Mouse (Mus musculus): Measurements from ENCODE around the gene Igsf6. TPM values are rescaled to one million over a fixed set of nuclear protein-coding genes. Genes with fewer than 3 reads are reported as not detected.

Igsf6 gene
- total RNA-seq (2014; rRNA removed) (0.77 and 1.00 TPM in 2 replicates), polyA plus RNA-seq (2015; fragmentation: Nextera tagmentation; extraction: Ambion mirVana) (0.43 and 0.74 TPM in 2 replicates)

GRCm38 (mm10) chr7:121074281-121074680 is at the start of gene Igsf6:
Igsf6 (minus strand) TSS chr7:121074572.
- H3K4me2 ChIP-seq (ENCODE audit: low read depth): no peak within 1 kb of the TSS
- 79% methylated on average over 11 of the region's 11 CpGs for WGBS
- no peak for ATAC-seq
- no peak within 1 kb of the TSS for H3K4me3 ChIP-seq (ENCODE audit: low read depth, low read length)
- H3K27ac ChIP-seq (ENCODE audit: low read depth, low read length): no peak within 1 kb of the TSS
- no peaks in the 10 kb centered on the region for H3K9me3 ChIP-seq (ENCODE audit: low read length)
- no peak for DNase-seq
- TF ChIP-seq CTCF (IDR thresholded peaks at IDR 0.05; ENCODE audit: low read depth): no peak
- no peaks in the 10 kb centered on the region for H3K27me3 ChIP-seq (ENCODE audit: insufficient read depth, low read length)
- peaks cover 31% of the 10 kb centered on the region for H3K36me3 ChIP-seq (ENCODE audit: insufficient read depth)
- no peaks in the 10 kb centered on the region for H3K4me1 ChIP-seq (ENCODE audit: insufficient read depth)
- no peak within 1 kb of the TSS for H3K9ac ChIP-seq

GRCm38 (mm10) chr7:121120143-121120818 is 45.9 kb upstream of the Igsf6 start:
- H3K4me2 ChIP-seq (ENCODE audit: low read depth): no peak overlapping the region
- H3K9ac ChIP-seq: no peak overlapping the region
- no peak overlapping the region for H3K27ac ChIP-seq (ENCODE audit: low read depth, low read length)
- no peaks in the 10 kb centered on the region for H3K4me1 ChIP-seq (ENCODE audit: insufficient read depth)
- peak; percentile 92 for DNase-seq
- peak; percentile 96 for ATAC-seq
- H3K9me3 ChIP-seq (ENCODE audit: low read length): no peaks in the 10 kb centered on the region
- WGBS: 10% methylated on average over 10 of the region's 10 CpGs
- no peaks in the 10 kb centered on the region for H3K36me3 ChIP-seq (ENCODE audit: insufficient read depth)
- H3K27me3 ChIP-seq (ENCODE audit: insufficient read depth, low read length): no peaks in the 10 kb centered on the region
- peak; percentile 93 for TF ChIP-seq CTCF (IDR thresholded peaks at IDR 0.05; ENCODE audit: low read depth)
- H3K4me3 ChIP-seq (ENCODE audit: low read depth, low read length): no peak overlapping the region

GRCm38 (mm10) chr7:121111762-121112161 is 37.4 kb upstream of the Igsf6 start:
- 73% methylated on average over 3 of the region's 3 CpGs for WGBS
- H3K36me3 ChIP-seq (ENCODE audit: insufficient read depth): no peaks in the 10 kb centered on the region
- no peak overlapping the region for H3K4me3 ChIP-seq (ENCODE audit: low read depth, low read length)

GRCm38 (mm10) chr7:121111321-121111720 is 36.9 kb upstream of the Igsf6 start:
- WGBS: 39% methylated on average over 3 of the region's 3 CpGs
- Histone ChIP-seq H3K9ac (no peak overlapping the region), H3K27ac (ENCODE audit: low read depth, low read length) (no peak overlapping the region), H3K27me3 (ENCODE audit: insufficient read depth, low read length) (no peaks in the 10 kb centered on the region), H3K4me1 (ENCODE audit: insufficient read depth) (no peaks in the 10 kb centered on the region), H3K36me3 (ENCODE audit: insufficient read depth) (no peaks in the 10 kb centered on the region), H3K4me3 (ENCODE audit: low read depth, low read length) (no peak overlapping the region), H3K4me2 (ENCODE audit: low read depth) (no peak overlapping the region), H3K9me3 (ENCODE audit: low read length) (no peaks in the 10 kb centered on the region)
- ATAC-seq: no peak
- DNase-seq: no peak
- no peak for TF ChIP-seq CTCF (IDR thresholded peaks at IDR 0.05; ENCODE audit: low read depth)

More at GRCm38 (mm10) chr7:121111762-121112161, 37.4 kb upstream of the Igsf6 start:
- H3K4me2 ChIP-seq (ENCODE audit: low read depth): no peak overlapping the region
- H3K27ac ChIP-seq (ENCODE audit: low read depth, low read length): no peak overlapping the region
- H3K4me1 ChIP-seq (ENCODE audit: insufficient read depth): no peaks in the 10 kb centered on the region
- no peak for DNase-seq
- ATAC-seq: no peak
- no peak for TF ChIP-seq CTCF (IDR thresholded peaks at IDR 0.05; ENCODE audit: low read depth)
- H3K27me3 ChIP-seq (ENCODE audit: insufficient read depth, low read length): no peaks in the 10 kb centered on the region
- H3K9ac ChIP-seq: no peak overlapping the region
- no peaks in the 10 kb centered on the region for H3K9me3 ChIP-seq (ENCODE audit: low read length)

- H3K9me3 ChIP-seq (ENCODE audit: low read length): no peaks in the 10 kb centered on the region
- H3K9ac ChIP-seq: no peak overlapping the region
- H3K27me3 ChIP-seq (ENCODE audit: insufficient read depth, low read length): no peaks in the 10 kb centered on the region
- 81% methylated on average over 3 of the region's 3 CpGs for WGBS
- DNase-seq: no peak
- H3K4me3 ChIP-seq (ENCODE audit: low read depth, low read length): no peak overlapping the region
- no peaks in the 10 kb centered on the region for H3K36me3 ChIP-seq (ENCODE audit: insufficient read depth)
- no peak overlapping the region for H3K27ac ChIP-seq (ENCODE audit: low read depth, low read length)
- no peak for TF ChIP-seq CTCF (IDR thresholded peaks at IDR 0.05; ENCODE audit: low read depth)
- no peak overlapping the region for H3K4me2 ChIP-seq (ENCODE audit: low read depth)
- ATAC-seq: no peak
- H3K4me1 ChIP-seq (ENCODE audit: insufficient read depth): no peaks in the 10 kb centered on the region
Measured at GRCm38 (mm10) chr7:121107851-121108250, 33.5 kb upstream of the Igsf6 start.

GRCm38 (mm10) chr7:121098614-121099389 is 24.4 kb upstream of the Igsf6 start:
- Histone ChIP-seq H3K36me3 (ENCODE audit: insufficient read depth) (no peaks in the 10 kb centered on the region), H3K4me3 (ENCODE audit: low read depth, low read length) (no peak overlapping the region), H3K4me1 (ENCODE audit: insufficient read depth) (no peaks in the 10 kb centered on the region), H3K4me2 (ENCODE audit: low read depth) (no peak overlapping the region), H3K27me3 (ENCODE audit: insufficient read depth, low read length) (no peaks in the 10 kb centered on the region), H3K9me3 (ENCODE audit: low read length) (no peaks in the 10 kb centered on the region), H3K9ac (no peak overlapping the region), H3K27ac (ENCODE audit: low read depth, low read length) (no peak overlapping the region)
- ATAC-seq (no peak), DNase-seq (no peak)
- WGBS: 71% methylated on average over 10 of the region's 10 CpGs
- TF ChIP-seq CTCF (IDR thresholded peaks at IDR 0.05; ENCODE audit: low read depth): no peak

- no peak for TF ChIP-seq CTCF (IDR thresholded peaks at IDR 0.05; ENCODE audit: low read depth)
- no peak for DNase-seq
Measured at GRCm38 (mm10) chr7:121093026-121093425, 18.7 kb upstream of the Igsf6 start.

More at GRCm38 (mm10) chr7:121093026-121093425, 18.7 kb upstream of the Igsf6 start:
- no peak overlapping the region for H3K4me2 ChIP-seq (ENCODE audit: low read depth)
- ATAC-seq: no peak
- H3K4me3 ChIP-seq (ENCODE audit: low read depth, low read length): no peak overlapping the region
- no peaks in the 10 kb centered on the region for H3K36me3 ChIP-seq (ENCODE audit: insufficient read depth)
- no peak overlapping the region for H3K27ac ChIP-seq (ENCODE audit: low read depth, low read length)
- 72% methylated on average over 4 of the region's 4 CpGs for WGBS
- no peaks in the 10 kb centered on the region for H3K4me1 ChIP-seq (ENCODE audit: insufficient read depth)
- no peaks in the 10 kb centered on the region for H3K27me3 ChIP-seq (ENCODE audit: insufficient read depth, low read length)
- no peaks in the 10 kb centered on the region for H3K9me3 ChIP-seq (ENCODE audit: low read length)
- no peak overlapping the region for H3K9ac ChIP-seq

Measured in forebrain, postnatal 0 days (tissue).